Mouse (Mus musculus) forebrain, embryonic 15.5 days (tissue): ENCODE measurements around the gene Tnfrsf4. TPM values are rescaled to one million over a fixed set of nuclear protein-coding genes. Genes with fewer than 3 reads are reported as not detected.

ENCODE experiments used
- ATAC-seq: fragments of 200-750 bp; cut with Nextera tagmentation; replicated peaks from 2 replicates; pipeline ENCODE4 v1.8.0; 2017; ENCODE audit warnings: mild to moderate bottlenecking, moderate TSS enrichment, moderate library complexity
- H3K27ac ChIP-seq: fragments of 300-500 bp; sonication (generic); replicated peaks from 2 replicates; pipeline ENCODE4 v1.5.1; 2015; ENCODE audit warnings: mild to moderate bottlenecking, inconsistent platforms
- H3K27me3 ChIP-seq: fragments of 300-500 bp; sonication (generic); 2 replicates; pipeline ENCODE4 v1.6.1; 2015; ENCODE audit warnings: inconsistent platforms
- H3K36me3 ChIP-seq: fragments of 300-500 bp; sonication (generic); 2 replicates; pipeline ENCODE4 v1.6.1; 2015; ENCODE audit warnings: mild to moderate bottlenecking, inconsistent platforms
- H3K4me1 ChIP-seq: fragments of 300-500 bp; sonication (generic); 2 replicates; pipeline ENCODE4 v1.6.1; 2015; ENCODE audit warnings: inconsistent platforms
- H3K4me2 ChIP-seq: fragments of 300-500 bp; sonication (generic); replicated peaks from 2 replicates; pipeline ENCODE4 v1.6.1; 2015; ENCODE audit warnings: mild to moderate bottlenecking, inconsistent platforms
- H3K4me3 ChIP-seq: fragments of 300-500 bp; sonication (generic); 2 replicates; pipeline ENCODE4 v1.5.1; 2015; ENCODE audit warnings: mild to moderate bottlenecking, inconsistent platforms
- H3K9ac ChIP-seq: fragments of 300-500 bp; sonication (generic); replicated peaks from 2 replicates; pipeline ENCODE4 v1.6.1; 2015; ENCODE audit warnings: mild to moderate bottlenecking, inconsistent platforms
- H3K9me3 ChIP-seq: fragments of 300-500 bp; sonication (generic); 2 replicates; pipeline ENCODE4 v1.6.1; 2016; ENCODE audit warnings: inconsistent platforms
- WGBS: fragments of 180-500 bp; shearing (Covaris S2); methylation state at CpG from one replicate; pipeline ENCODE4 v1.1.7; 2015; ENCODE audit warnings: mixed read lengths; 5-methylcytosine and 5-hydroxymethylcytosine counted together
- polyA plus RNA-seq: library from polyadenylated mRNA; unstranded; fragments of >200 nt; fragmentation: Nextera tagmentation; extraction: Ambion mirVana; gene quantifications from 2 replicates; pipeline ENCODE4 v1.2.1, GENCODE M21; 2015

The Tnfrsf4 gene
- polyA plus RNA-seq, 1 experiment from 2014 or later = 0.95 TPM

GRCm38 (mm10) chr4:156030651-156031118 is 17.0 kb downstream of the Tnfrsf4 start:
- peak overlapping the region; percentile 80; the same call in 1 of the 2 replicates for H3K27ac ChIP-seq
- ATAC-seq = no peak

GRCm38 (mm10) chr4:156031255-156031592 is 17.6 kb downstream of the Tnfrsf4 start:
- H3K4me1 ChIP-seq = peaks cover 37% of the 10 kb centered on the region
- WGBS = 9% methylated on average over 7 of the region's 7 CpGs
- H3K9ac ChIP-seq = peak overlapping the region; percentile 51
- 0 out of 2 replicates have a peak, but pooled peaks have one; percentile 11 for ATAC-seq
- H3K4me3 ChIP-seq = peak overlapping the region; percentile 48
- H3K36me3 ChIP-seq = 0 out of 2 replicates have a peak, but pooled peaks cover 4% of the 10 kb centered on the region
- H3K9me3 ChIP-seq = no peaks in the 10 kb centered on the region
- H3K27me3 ChIP-seq = peaks cover 21% of the 10 kb centered on the region
- peak overlapping the region; percentile 52 for H3K4me2 ChIP-seq
- peak overlapping the region; percentile 80 for H3K27ac ChIP-seq

More at GRCm38 (mm10) chr4:156030651-156031118, 17.0 kb downstream of the Tnfrsf4 start:
- peak overlapping the region; percentile 52 for H3K4me2 ChIP-seq
- H3K27me3 ChIP-seq = peaks cover 15% of the 10 kb centered on the region
- H3K9ac ChIP-seq = peak overlapping the region; percentile 51
- H3K9me3 ChIP-seq = no peaks in the 10 kb centered on the region
- peak overlapping the region; percentile 48 for H3K4me3 ChIP-seq
- H3K36me3 ChIP-seq = 0 out of 2 replicates have a peak, but pooled peaks cover 4% of the 10 kb centered on the region
- peaks cover 37% of the 10 kb centered on the region for H3K4me1 ChIP-seq
- 63% methylated on average over 9 of the region's 9 CpGs for WGBS

- peak overlapping the region; percentile 48 for H3K4me3 ChIP-seq
- peak overlapping the region; percentile 52 for H3K4me2 ChIP-seq
- peaks cover 37% of the 10 kb centered on the region for H3K4me1 ChIP-seq
- peak overlapping the region; percentile 80 for H3K27ac ChIP-seq
- ATAC-seq = peak; percentile 94
- 0 out of 2 replicates have a peak, but pooled peaks cover 4% of the 10 kb centered on the region for H3K36me3 ChIP-seq
- 3% methylated on average over 24 of the region's 24 CpGs for WGBS
- peak overlapping the region; percentile 51 for H3K9ac ChIP-seq
- H3K9me3 ChIP-seq = no peaks in the 10 kb centered on the region
- peaks cover 21% of the 10 kb centered on the region for H3K27me3 ChIP-seq
These were observed 18.1 kb downstream of the Tnfrsf4 start for GRCm38 (mm10) chr4:156031593-156032391.

GRCm38 (mm10) chr4:156032856-156033255 is 19.2 kb downstream of the Tnfrsf4 start:
- 90% methylated on average over 4 of the region's 4 CpGs for WGBS
- Histone ChIP-seq H3K4me2 (no peak overlapping the region), H3K9me3 (no peaks in the 10 kb centered on the region), H3K27ac (no peak overlapping the region), H3K27me3 (peaks cover 21% of the 10 kb centered on the region), H3K36me3 (no peaks in the 10 kb centered on the region), H3K9ac (no peak overlapping the region), H3K4me3 (no peak overlapping the region), H3K4me1 (peaks cover 37% of the 10 kb centered on the region)
- no peak for ATAC-seq

GRCm38 (mm10) chr4:156033476-156034119 is 20.0 kb downstream of the Tnfrsf4 start:
- Histone ChIP-seq H3K9ac (no peak overlapping the region), H3K4me3 (no peak overlapping the region), H3K4me2 (no peak overlapping the region), H3K27ac (no peak overlapping the region), H3K4me1 (peaks cover 37% of the 10 kb centered on the region), H3K36me3 (no peaks in the 10 kb centered on the region), H3K27me3 (peaks cover 21% of the 10 kb centered on the region), H3K9me3 (no peaks in the 10 kb centered on the region)
- ATAC-seq = no peak
- WGBS = 53% methylated on average over 6 of the region's 6 CpGs

- Histone ChIP-seq H3K9me3 (no peaks in the 10 kb centered on the region), H3K4me3 (0 out of 2 replicates have a peak overlapping the region, but pooled peaks have one; percentile 23), H3K27ac (no peak overlapping the region), H3K4me2 (no peak overlapping the region), H3K36me3 (no peaks in the 10 kb centered on the region), H3K27me3 (peaks cover 21% of the 10 kb centered on the region), H3K4me1 (peaks cover 37% of the 10 kb centered on the region), H3K9ac (no peak overlapping the region)
- 45% methylated on average over 4 of the region's 4 CpGs for WGBS
- no peak for ATAC-seq
These were observed 20.7 kb downstream of the Tnfrsf4 start for GRCm38 (mm10) chr4:156034301-156034700.

- no peak overlapping the region for H3K27ac ChIP-seq
- peaks cover 21% of the 10 kb centered on the region for H3K27me3 ChIP-seq
- no peaks in the 10 kb centered on the region for H3K9me3 ChIP-seq
- WGBS = 3% methylated on average over 25 of the region's 25 CpGs
- H3K9ac ChIP-seq = peak overlapping the region; percentile 29; the same call in 1 of the 2 replicates
- peaks cover 37% of the 10 kb centered on the region for H3K4me1 ChIP-seq
- no peak for ATAC-seq
- peak overlapping the region; percentile 23 for H3K4me3 ChIP-seq
- H3K4me2 ChIP-seq = peak overlapping the region; percentile 36
- H3K36me3 ChIP-seq = no peaks in the 10 kb centered on the region
These were observed 21.3 kb downstream of the Tnfrsf4 start for GRCm38 (mm10) chr4:156034901-156035300.

- Histone ChIP-seq H3K4me2 (no peak overlapping the region), H3K36me3 (no peaks in the 10 kb centered on the region), H3K9ac (no peak overlapping the region), H3K27ac (no peak overlapping the region), H3K9me3 (no peaks in the 10 kb centered on the region), H3K4me1 (no peaks in the 10 kb centered on the region), H3K27me3 (no peaks in the 10 kb centered on the region), H3K4me3 (no peak overlapping the region)
- 78% methylated on average over 5 of the region's 5 CpGs for WGBS
- no peak for ATAC-seq
These were observed 31.1 kb downstream of the Tnfrsf4 start for GRCm38 (mm10) chr4:156044754-156045153.

- Histone ChIP-seq H3K36me3 (no peaks in the 10 kb centered on the region), H3K9ac (no peak overlapping the region), H3K27me3 (no peaks in the 10 kb centered on the region), H3K9me3 (no peaks in the 10 kb centered on the region), H3K4me3 (no peak overlapping the region), H3K4me1 (no peaks in the 10 kb centered on the region), H3K4me2 (no peak overlapping the region), H3K27ac (no peak overlapping the region)
- no peak for ATAC-seq
- 87% methylated on average over 3 of the region's 3 CpGs for WGBS
These were observed 36.1 kb downstream of the Tnfrsf4 start for GRCm38 (mm10) chr4:156049779-156050178.

- H3K9me3 ChIP-seq = no peaks in the 10 kb centered on the region
- no peak overlapping the region for H3K4me3 ChIP-seq
- no peak overlapping the region for H3K27ac ChIP-seq
- H3K9ac ChIP-seq = no peak overlapping the region
- H3K36me3 ChIP-seq = no peaks in the 10 kb centered on the region
- WGBS = 76% methylated on average over 6 of the region's 6 CpGs
- H3K4me1 ChIP-seq = no peaks in the 10 kb centered on the region
- no peak overlapping the region for H3K4me2 ChIP-seq
- ATAC-seq = no peak
- H3K27me3 ChIP-seq = no peaks in the 10 kb centered on the region
These were observed 36.8 kb downstream of the Tnfrsf4 start for GRCm38 (mm10) chr4:156050391-156050980.

GRCm38 (mm10) chr4:156053113-156053512 is 39.5 kb downstream of the Tnfrsf4 start:
- 88% methylated on average over 4 of the region's 4 CpGs for WGBS
- Histone ChIP-seq H3K4me1 (no peaks in the 10 kb centered on the region), H3K9ac (no peak overlapping the region)

GRCm38 (mm10) chr4:156054130-156054529 is 40.5 kb downstream of the Tnfrsf4 start:
- no peak for ATAC-seq
- Histone ChIP-seq H3K36me3 (no peaks in the 10 kb centered on the region), H3K9ac (no peak overlapping the region), H3K27ac (no peak overlapping the region), H3K4me2 (no peak overlapping the region), H3K4me1 (no peaks in the 10 kb centered on the region), H3K9me3 (no peaks in the 10 kb centered on the region), H3K27me3 (no peaks in the 10 kb centered on the region), H3K4me3 (no peak overlapping the region)
- 77% methylated on average over 4 of the region's 4 CpGs for WGBS

More at GRCm38 (mm10) chr4:156053113-156053512, 39.5 kb downstream of the Tnfrsf4 start:
- Histone ChIP-seq H3K36me3 (no peaks in the 10 kb centered on the region), H3K4me3 (no peak overlapping the region), H3K4me2 (no peak overlapping the region), H3K27me3 (no peaks in the 10 kb centered on the region), H3K9me3 (no peaks in the 10 kb centered on the region), H3K27ac (no peak overlapping the region)
- no peak for ATAC-seq
